Mouse (Mus musculus): ENCODE results near the gene Olfr1359. TPM values are rescaled to one million over a fixed set of nuclear protein-coding genes. Genes with fewer than 3 reads are reported as not detected.
"Not testable (repeated sequence)": the region's sequence is repeated elsewhere in the genome, so short reads cannot be mapped to it uniquely, and the experiment has no call there.

Gene Olfr1359
- not detected in 2 replicates for polyA plus RNA-seq (2016; fragmentation: Nextera tagmentation; extraction: Ambion mirVana)

DNA sequence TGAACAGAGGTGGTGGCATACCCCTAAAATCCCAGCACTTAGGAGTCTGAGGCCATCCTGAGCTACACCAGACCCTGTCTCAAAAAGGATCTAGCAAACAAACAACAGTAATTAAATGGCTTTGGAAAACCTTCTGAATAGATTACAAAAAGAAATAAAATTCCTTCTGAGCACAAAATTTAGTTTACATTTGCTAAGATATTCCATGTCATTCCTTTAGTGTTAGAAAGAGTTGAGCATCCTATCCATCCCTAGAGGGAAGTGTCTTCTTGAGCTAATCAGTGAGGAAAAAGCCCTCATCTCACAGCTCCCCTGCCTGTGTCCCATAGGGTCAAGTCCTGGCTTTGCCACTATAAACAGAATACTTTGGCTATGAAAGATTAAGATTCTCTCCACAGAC is at the start of gene Olfr1359:
TSS of gene Olfr1359 (plus strand) at position 301 of the 400 bp plus-strand sequence.
- Histone ChIP-seq H3K4me3 (no peak within 1 kb of the TSS), H3K9me3 (no peaks in the 10 kb centered on the region), H3K27me3 (ENCODE audit: poor library complexity, severe bottlenecking) (no peaks in the 10 kb centered on the region), H3K36me3 (replicated peaks) (no peaks in the 10 kb centered on the region), H3K4me1 (no peaks in the 10 kb centered on the region), H3K27ac (no peak within 1 kb of the TSS)
- DNase-seq (ENCODE audit: extremely low spot score, low spot score), result no peak

GRCm38 (mm10) chr13:21663286-21663685 is 34.6 kb upstream of the Olfr1359 start, which contains the start of gene Olfr1361:
Gene Olfr1361 (minus strand): TSS chr13:21663386.
- Histone ChIP-seq H3K36me3 (replicated peaks) (no peaks in the 10 kb centered on the region), H3K9me3 (no peaks in the 10 kb centered on the region; the same call in 1 of the 2 replicates), H3K27me3 (ENCODE audit: poor library complexity, severe bottlenecking) (no peaks in the 10 kb centered on the region), H3K27ac (no peak within 1 kb of the TSS), H3K4me1 (no peaks in the 10 kb centered on the region), H3K4me3 (no peak within 1 kb of the TSS)
- no peak for DNase-seq (ENCODE audit: extremely low spot score, low spot score)
- WGBS, result 78% methylated on average over 2 of the region's 2 CpGs

GRCm38 (mm10) chr13:21677305-21677704 is 20.6 kb upstream of the Olfr1359 start, which contains the start of gene Olfr1360:
Gene Olfr1360 (minus strand): TSS chr13:21677405.
- Histone ChIP-seq H3K9me3 (no peaks in the 10 kb centered on the region), H3K27me3 (ENCODE audit: poor library complexity, severe bottlenecking) (no peaks in the 10 kb centered on the region), H3K4me3 (no peak within 1 kb of the TSS), H3K27ac (no peak within 1 kb of the TSS), H3K4me1 (no peaks in the 10 kb centered on the region), H3K36me3 (replicated peaks) (no peaks in the 10 kb centered on the region)
- WGBS, result 88% methylated on average over 2 of the region's 2 CpGs
- no peak for DNase-seq (ENCODE audit: extremely low spot score, low spot score)

DNA sequence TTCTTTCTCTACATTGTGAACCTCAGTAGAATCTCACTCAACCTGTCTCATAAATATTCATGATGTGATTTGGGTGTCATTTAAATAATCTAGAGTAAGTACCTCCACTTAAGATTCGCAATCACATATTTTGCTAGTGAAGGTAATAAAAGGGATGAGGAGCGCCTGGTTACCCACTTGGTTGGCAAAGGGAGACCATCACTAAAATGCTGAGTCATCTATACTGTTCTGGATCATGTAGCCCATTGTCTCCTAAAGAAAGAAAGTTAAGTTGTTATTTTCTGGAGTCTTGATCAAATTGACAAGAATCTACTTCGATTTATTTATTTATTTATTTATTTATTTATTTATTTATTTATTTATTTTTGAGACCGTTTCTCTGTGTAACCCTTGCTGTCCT is 8.8 kb downstream of the Olfr1359 start:
- WGBS, result 74% methylated on average over 4 of the region's 4 CpGs
- Histone ChIP-seq H3K27ac (no peak overlapping the region), H3K4me3 (no peak overlapping the region), H3K4me1 (peaks cover 5% of the 10 kb centered on the region), H3K9me3 (no peaks in the 10 kb centered on the region), H3K36me3 (replicated peaks) (no peaks in the 10 kb centered on the region), H3K27me3 (ENCODE audit: poor library complexity, severe bottlenecking) (no peaks in the 10 kb centered on the region)
- DNase-seq (ENCODE audit: extremely low spot score, low spot score), result no peak

- WGBS, result under 1% methylated on average over 32 of the region's 32 CpGs
- peak overlapping the region; percentile 88 for H3K27ac ChIP-seq
Measured at GRCm38 (mm10) chr13:21710031-21710711, 12.3 kb downstream of the Olfr1359 start.

GRCm38 (mm10) chr13:21710821-21711525 is 13.1 kb downstream of the Olfr1359 start:
- H3K9me3 ChIP-seq, result no peaks in the 10 kb centered on the region
- peak overlapping the region; percentile 69 for H3K4me3 ChIP-seq
- H3K27me3 ChIP-seq (ENCODE audit: poor library complexity, severe bottlenecking), result no peaks in the 10 kb centered on the region
- no peaks in the 10 kb centered on the region for H3K36me3 ChIP-seq (replicated peaks)
- whole genome bisulfite sequencing, result 2% methylated on average over 22 of the region's 22 CpGs
- peaks cover 14% of the 10 kb centered on the region for H3K4me1 ChIP-seq
- DNase-seq (ENCODE audit: extremely low spot score, low spot score), result peak; percentile 72
- H3K27ac ChIP-seq, result peak overlapping the region; percentile 73

More at GRCm38 (mm10) chr13:21710031-21710711, 12.3 kb downstream of the Olfr1359 start:
- DNase-seq (ENCODE audit: extremely low spot score, low spot score), result peak; percentile 87
- peaks cover 10% of the 10 kb centered on the region for H3K4me1 ChIP-seq
- no peaks in the 10 kb centered on the region for H3K36me3 ChIP-seq (replicated peaks)
- peak overlapping the region; percentile 69 for H3K4me3 ChIP-seq
- no peaks in the 10 kb centered on the region for H3K9me3 ChIP-seq
- no peaks in the 10 kb centered on the region for H3K27me3 ChIP-seq (ENCODE audit: poor library complexity, severe bottlenecking)

DNA sequence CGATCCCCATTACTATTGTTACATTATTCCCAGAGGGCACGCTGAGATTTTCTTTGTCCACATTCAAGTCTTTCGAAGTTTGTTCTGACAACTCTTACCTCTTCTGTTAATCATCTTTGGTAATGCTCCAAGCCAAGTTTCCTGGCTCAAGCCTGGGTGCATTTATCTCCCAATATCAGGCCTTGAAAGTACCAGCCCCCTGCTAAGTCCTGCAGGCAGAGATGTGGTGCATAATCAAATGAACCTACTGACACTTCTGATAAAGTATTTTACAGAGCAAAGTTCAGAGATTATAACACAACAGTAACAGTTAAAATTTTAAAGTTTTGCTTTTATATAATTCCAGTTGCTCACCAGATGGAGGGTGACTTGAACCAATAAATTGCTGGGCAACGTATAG is 13.8 kb downstream of the Olfr1359 start:
- no peaks in the 10 kb centered on the region for H3K36me3 ChIP-seq (replicated peaks)
- WGBS, result 40% methylated on average over 4 of the region's 4 CpGs
- peak overlapping the region; percentile 69 for H3K4me3 ChIP-seq
- DNase-seq (ENCODE audit: extremely low spot score, low spot score), result no peak
- H3K27me3 ChIP-seq (ENCODE audit: poor library complexity, severe bottlenecking), result no peaks in the 10 kb centered on the region
- peak overlapping the region; percentile 73 for H3K27ac ChIP-seq
- peaks cover 15% of the 10 kb centered on the region for H3K4me1 ChIP-seq
- no peaks in the 10 kb centered on the region for H3K9me3 ChIP-seq

- H3K27ac ChIP-seq, result peak overlapping the region; percentile 94
- H3K27me3 ChIP-seq (ENCODE audit: poor library complexity, severe bottlenecking), result no peaks in the 10 kb centered on the region
- peak; percentile 62 for DNase-seq (ENCODE audit: extremely low spot score, low spot score)
- peak overlapping the region; percentile 55 for H3K4me3 ChIP-seq
- H3K36me3 ChIP-seq (replicated peaks), result no peaks in the 10 kb centered on the region
- H3K9me3 ChIP-seq, result no peaks in the 10 kb centered on the region
- 2% methylated on average over 7 of the region's 7 CpGs for WGBS
- peaks cover 36% of the 10 kb centered on the region for H3K4me1 ChIP-seq
Measured at GRCm38 (mm10) chr13:21714725-21715124, 16.8 kb downstream of the Olfr1359 start.

- peaks cover 42% of the 10 kb centered on the region for H3K4me1 ChIP-seq
- 1% methylated on average over 22 of the region's 22 CpGs for WGBS
Measured at GRCm38 (mm10) chr13:21715131-21715863, 17.4 kb downstream of the Olfr1359 start.

GRCm38 (mm10) chr13:21715864-21716539 is 18.1 kb downstream of the Olfr1359 start, which contains the start of the genes Hist1h2bl and Hist1h2ai:
Gene Hist1h2bl (minus strand): TSS chr13:21716143.
Gene Hist1h2ai (plus strand): TSS chr13:21716422.
- not testable (repeated sequence) for H3K27me3 ChIP-seq (ENCODE audit: poor library complexity, severe bottlenecking); H3K9me3 ChIP-seq; H3K36me3 ChIP-seq (replicated peaks)
- DNase-seq (ENCODE audit: extremely low spot score, low spot score), result peak; percentile 82
- peak within 1 kb of the TSS; percentile 95 for H3K27ac ChIP-seq
- H3K4me1 ChIP-seq, result peaks cover 49% of the 10 kb centered on the region
- peak within 1 kb of the TSS; percentile 55 for H3K4me3 ChIP-seq
- WGBS, result under 1% methylated on average over 35 of the region's 50 CpGs

More at GRCm38 (mm10) chr13:21715131-21715863, 17.4 kb downstream of the Olfr1359 start:
- DNase-seq (ENCODE audit: extremely low spot score, low spot score), result peak; percentile 57
- Histone ChIP-seq H3K9me3 (no peaks in the 10 kb centered on the region), H3K4me3 (peak overlapping the region; percentile 55), H3K36me3 (replicated peaks) (no peaks in the 10 kb centered on the region), H3K27me3 (ENCODE audit: poor library complexity, severe bottlenecking) (no peaks in the 10 kb centered on the region), H3K27ac (peak overlapping the region; percentile 94)

DNA sequence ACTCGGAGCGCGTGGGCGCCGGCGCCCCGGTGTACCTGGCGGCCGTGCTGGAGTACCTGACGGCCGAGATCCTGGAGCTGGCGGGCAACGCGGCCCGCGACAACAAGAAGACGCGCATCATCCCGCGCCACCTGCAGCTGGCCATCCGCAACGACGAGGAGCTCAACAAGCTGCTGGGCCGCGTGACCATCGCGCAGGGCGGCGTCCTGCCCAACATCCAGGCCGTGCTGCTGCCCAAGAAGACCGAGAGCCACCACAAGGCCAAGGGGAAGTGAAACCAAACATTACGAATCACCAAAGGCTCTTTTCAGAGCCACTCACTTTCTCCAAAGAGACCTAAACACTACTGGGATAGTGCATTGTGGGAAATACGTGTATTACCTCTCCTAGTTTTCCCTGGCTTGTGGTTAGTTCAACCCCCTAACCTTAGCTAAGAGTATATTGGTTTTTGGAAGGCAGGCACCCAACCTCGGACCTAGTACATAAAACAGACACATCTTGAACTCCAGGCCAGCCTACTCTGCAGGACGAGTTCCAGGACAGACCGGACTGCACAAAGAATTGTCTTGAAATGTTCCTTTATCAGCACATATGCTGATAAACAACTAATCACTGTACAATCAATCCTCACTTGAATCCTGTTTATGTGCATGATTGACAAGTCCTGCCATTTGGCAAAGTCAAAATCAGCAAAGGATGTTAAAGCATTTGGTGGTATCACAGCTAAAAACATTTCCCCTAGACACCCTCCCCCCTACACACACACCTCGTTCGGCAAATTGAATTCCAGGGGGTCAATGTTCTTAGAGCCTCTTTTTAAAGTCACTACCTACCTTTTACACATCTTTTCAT is 18.9 kb downstream of the Olfr1359 start:
- H3K4me3 ChIP-seq, result peak overlapping the region; percentile 55
- H3K27ac ChIP-seq, result peak overlapping the region; percentile 95
- not testable (repeated sequence) for H3K36me3 ChIP-seq (replicated peaks); H3K27me3 ChIP-seq (ENCODE audit: poor library complexity, severe bottlenecking); H3K9me3 ChIP-seq
- 0% methylated on average over 13 of the region's 38 CpGs for WGBS
- DNase-seq (ENCODE audit: extremely low spot score, low spot score), result peak; percentile 63
- peaks cover 45% of the 10 kb centered on the region for H3K4me1 ChIP-seq

All from forebrain, embryonic 10.5 days (tissue).